Mouse (Mus musculus) right cerebral cortex, adult 2 months (tissue): ENCODE results near the gene Rtn3.
A peak's percentile ranks its signal among the peaks of the same experiment; 100 is the strongest.
"Not testable (repeated sequence)": the region's sequence is repeated elsewhere in the genome, so short reads cannot be mapped to it uniquely, and the experiment has no call there.

Source experiments
- DNase-seq, 2 experiments: peaks; one replicate each; pipeline ENCODE4 v3.0.0; 2021 to 2022; ENCODE audit warnings: low spot score in 2 of 2

The Rtn3 gene

GRCm38 (mm10) chr19:7482599-7483511 is at the start of gene Rtn3:
TSS of gene Rtn3 (minus strand) at chr19:7483281.
- DNase-seq, result peak; percentile 96

GRCm38 (mm10) chr19:7531906-7532305 is 48.8 kb upstream of the Rtn3 start:
- no peak for DNase-seq

GRCm38 (mm10) chr19:7528639-7529428 is 45.8 kb upstream of the Rtn3 start:
- DNase-seq, result peak; percentile 77 to 81

GRCm38 (mm10) chr19:7524879-7525278 is 41.8 kb upstream of the Rtn3 start:
- no peak for DNase-seq

- no peak for DNase-seq
Measured at GRCm38 (mm10) chr19:7523781-7524180, 40.7 kb upstream of the Rtn3 start.

- DNase-seq, result no peak
Measured at GRCm38 (mm10) chr19:7523292-7523691, 40.2 kb upstream of the Rtn3 start.

- no peak for DNase-seq
Measured at GRCm38 (mm10) chr19:7522856-7523255, 39.8 kb upstream of the Rtn3 start.

GRCm38 (mm10) chr19:7521619-7522018 is 38.5 kb upstream of the Rtn3 start:
- DNase-seq, result no peak

GRCm38 (mm10) chr19:7516437-7516836 is 33.4 kb upstream of the Rtn3 start:
- no peak for DNase-seq

- no peak for DNase-seq
Measured at GRCm38 (mm10) chr19:7508026-7508425, 24.9 kb upstream of the Rtn3 start.

- no peak for DNase-seq
Measured at GRCm38 (mm10) chr19:7506321-7506720, 23.2 kb upstream of the Rtn3 start.

- DNase-seq, result no peak
Measured at GRCm38 (mm10) chr19:7502432-7502831, 19.4 kb upstream of the Rtn3 start.

- DNase-seq, result no peak
Measured at GRCm38 (mm10) chr19:7500701-7501100, 17.6 kb upstream of the Rtn3 start.

GRCm38 (mm10) chr19:7498816-7499215 is 15.7 kb upstream of the Rtn3 start:
- DNase-seq, result no peak

GRCm38 (mm10) chr19:7496070-7496469 is 13.0 kb upstream of the Rtn3 start:
- DNase-seq, result not testable (repeated sequence)

GRCm38 (mm10) chr19:7495221-7496038 is 12.3 kb upstream of the Rtn3 start:
- no peak for DNase-seq

- peak; percentile 97 to 98 for DNase-seq
Measured at GRCm38 (mm10) chr19:7494187-7495015, 11.3 kb upstream of the Rtn3 start.

- DNase-seq, result no peak
Measured at GRCm38 (mm10) chr19:7493352-7494186, 10.5 kb upstream of the Rtn3 start, which contains the start of gene Atl3. TSS of gene Atl3 (plus strand) at chr19:7494040.

- DNase-seq, result no peak
Measured at GRCm38 (mm10) chr19:7492682-7493081, 9.6 kb upstream of the Rtn3 start.

- DNase-seq, result no peak
Measured at GRCm38 (mm10) chr19:7491960-7492359, 8.9 kb upstream of the Rtn3 start.
